Mouse (Mus musculus): ENCODE measurements around the gene Atxn7l3. TPM values are rescaled to one million over a fixed set of nuclear protein-coding genes. Genes with fewer than 3 reads are reported as not detected.
A peak's percentile ranks its signal among the peaks of the same experiment; 100 is the strongest.

Atxn7l3 gene
- polyA plus RNA-seq, 1 experiment from 2014 or later, result 14.7 TPM

- Histone ChIP-seq H3K4me3 (ENCODE audit: low read depth, low read length) (no peak overlapping the region), H3K36me3 (ENCODE audit: control insufficient read depth, insufficient read depth, low read length) (no peaks in the 10 kb centered on the region), H3K9me3 (ENCODE audit: control insufficient read depth, low read length) (no peaks in the 10 kb centered on the region), H3K4me1 (replicated peaks; ENCODE audit: control insufficient read depth, insufficient read depth, low read length) (peaks cover 6% of the 10 kb centered on the region), H3K9ac (ENCODE audit: low read depth, low read length) (no peak overlapping the region), H3K4me2 (no peak overlapping the region), H3K27me3 (replicated peaks; ENCODE audit: control insufficient read depth, insufficient read depth, low read length) (peaks cover 11% of the 10 kb centered on the region), H3K27ac (ENCODE audit: low read depth, low read length) (no peak overlapping the region)
- DNase-seq (ENCODE audit: low spot score) (no peak), ATAC-seq (replicated peaks; ENCODE audit: low FRiP score) (no peak)
- 83% methylated on average over 1 of the region's 1 CpGs for WGBS
Measured at GRCm38 (mm10) chr11:102323516-102323915, 27.1 kb upstream of the Atxn7l3 start.

DNA sequence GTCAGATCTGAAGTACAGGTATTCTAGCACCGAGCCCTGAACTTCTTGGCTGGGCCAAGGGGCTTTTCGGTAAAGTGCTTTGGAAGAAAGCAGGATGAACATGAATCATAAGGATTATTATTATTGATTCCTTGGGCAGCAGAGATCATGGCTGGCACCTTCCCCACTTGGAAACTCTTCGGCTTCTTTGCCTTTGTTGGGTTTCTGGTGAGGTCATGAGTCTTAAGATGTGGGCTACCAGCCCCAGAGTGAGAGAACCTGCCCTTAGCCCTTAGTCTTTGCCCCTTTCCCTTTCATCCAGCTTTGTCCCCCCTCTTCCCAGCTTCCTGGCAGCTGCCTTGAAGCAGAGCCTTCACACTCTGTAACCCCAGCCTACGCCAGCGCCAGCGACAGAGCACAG lies 25.5 kb upstream of the Atxn7l3 start:
- no peak for DNase-seq (ENCODE audit: low spot score)
- peaks cover 11% of the 10 kb centered on the region for H3K27me3 ChIP-seq (replicated peaks; ENCODE audit: control insufficient read depth, insufficient read depth, low read length)

GRCm38 (mm10) chr11:102320686-102321005 lies 24.2 kb upstream of the Atxn7l3 start:
- DNase-seq (ENCODE audit: low spot score), result no peak
- Histone ChIP-seq H3K36me3 (ENCODE audit: control insufficient read depth, insufficient read depth, low read length) (no peaks in the 10 kb centered on the region), H3K27ac (ENCODE audit: low read depth, low read length) (no peak overlapping the region), H3K4me3 (ENCODE audit: low read depth, low read length) (peak overlapping the region; percentile 73), H3K9me3 (ENCODE audit: control insufficient read depth, low read length) (no peaks in the 10 kb centered on the region), H3K9ac (ENCODE audit: low read depth, low read length) (peak overlapping the region; percentile 99), H3K4me1 (replicated peaks; ENCODE audit: control insufficient read depth, insufficient read depth, low read length) (peaks cover 12% of the 10 kb centered on the region), H3K27me3 (replicated peaks; ENCODE audit: control insufficient read depth, insufficient read depth, low read length) (peaks cover 7% of the 10 kb centered on the region), H3K4me2 (peak overlapping the region; percentile 99)
- ATAC-seq (replicated peaks; ENCODE audit: low FRiP score), result no peak
- 33% methylated on average over 10 of the region's 10 CpGs for WGBS

More for the DNA sequence above, 25.5 kb upstream of the Atxn7l3 start:
- Histone ChIP-seq H3K4me3 (ENCODE audit: low read depth, low read length) (no peak overlapping the region), H3K9me3 (ENCODE audit: control insufficient read depth, low read length) (no peaks in the 10 kb centered on the region), H3K9ac (ENCODE audit: low read depth, low read length) (no peak overlapping the region), H3K4me2 (no peak overlapping the region), H3K27ac (ENCODE audit: low read depth, low read length) (no peak overlapping the region), H3K4me1 (replicated peaks; ENCODE audit: control insufficient read depth, insufficient read depth, low read length) (peaks cover 6% of the 10 kb centered on the region), H3K36me3 (ENCODE audit: control insufficient read depth, insufficient read depth, low read length) (no peaks in the 10 kb centered on the region)
- 68% methylated on average over 6 of the region's 6 CpGs for WGBS
- ATAC-seq (replicated peaks; ENCODE audit: low FRiP score), result no peak

- H3K4me2 ChIP-seq, result peak overlapping the region; percentile 99
- H3K36me3 ChIP-seq (ENCODE audit: control insufficient read depth, insufficient read depth, low read length), result no peaks in the 10 kb centered on the region; the same call in 1 of the 2 replicates
- ATAC-seq (replicated peaks; ENCODE audit: low FRiP score) (no peak), DNase-seq (ENCODE audit: low spot score) (peak; percentile 78)
- H3K4me3 ChIP-seq (ENCODE audit: low read depth, low read length), result peak overlapping the region; percentile 73
- H3K27me3 ChIP-seq (replicated peaks; ENCODE audit: control insufficient read depth, insufficient read depth, low read length), result peaks cover 7% of the 10 kb centered on the region
- H3K9me3 ChIP-seq (ENCODE audit: control insufficient read depth, low read length), result no peaks in the 10 kb centered on the region
- peak overlapping the region; percentile 93 for H3K27ac ChIP-seq (ENCODE audit: low read depth, low read length)
- peaks cover 15% of the 10 kb centered on the region for H3K4me1 ChIP-seq (replicated peaks; ENCODE audit: control insufficient read depth, insufficient read depth, low read length)
- peak overlapping the region; percentile 99 for H3K9ac ChIP-seq (ENCODE audit: low read depth, low read length)
- 1% methylated on average over 38 of the region's 38 CpGs for whole genome bisulfite sequencing
Measured at GRCm38 (mm10) chr11:102319941-102320685, 23.7 kb upstream of the Atxn7l3 start.

GRCm38 (mm10) chr11:102319410-102319792 lies 23.0 kb upstream of the Atxn7l3 start, which contains the start of gene Ubtf:
Gene Ubtf (minus strand): TSS chr11:102319742.
- under 1% methylated on average over 25 of the region's 25 CpGs for WGBS
- peaks cover 7% of the 10 kb centered on the region for H3K27me3 ChIP-seq (replicated peaks; ENCODE audit: control insufficient read depth, insufficient read depth, low read length)
- peak; percentile 83 for DNase-seq (ENCODE audit: low spot score)
- H3K4me1 ChIP-seq (replicated peaks; ENCODE audit: control insufficient read depth, insufficient read depth, low read length), result peaks cover 16% of the 10 kb centered on the region
- peak within 1 kb of the TSS; percentile 99 for H3K9ac ChIP-seq (ENCODE audit: low read depth, low read length)
- peak; percentile 21; the same call in 1 of the 2 replicates for ATAC-seq (replicated peaks; ENCODE audit: low FRiP score)
- peak within 1 kb of the TSS; percentile 73 for H3K4me3 ChIP-seq (ENCODE audit: low read depth, low read length)
- peak within 1 kb of the TSS; percentile 93 for H3K27ac ChIP-seq (ENCODE audit: low read depth, low read length)
- H3K4me2 ChIP-seq, result peak within 1 kb of the TSS; percentile 99
- H3K36me3 ChIP-seq (ENCODE audit: control insufficient read depth, insufficient read depth, low read length), result peaks cover under 1% of the 10 kb centered on the region; the same call in 1 of the 2 replicates
- no peaks in the 10 kb centered on the region for H3K9me3 ChIP-seq (ENCODE audit: control insufficient read depth, low read length)

DNA sequence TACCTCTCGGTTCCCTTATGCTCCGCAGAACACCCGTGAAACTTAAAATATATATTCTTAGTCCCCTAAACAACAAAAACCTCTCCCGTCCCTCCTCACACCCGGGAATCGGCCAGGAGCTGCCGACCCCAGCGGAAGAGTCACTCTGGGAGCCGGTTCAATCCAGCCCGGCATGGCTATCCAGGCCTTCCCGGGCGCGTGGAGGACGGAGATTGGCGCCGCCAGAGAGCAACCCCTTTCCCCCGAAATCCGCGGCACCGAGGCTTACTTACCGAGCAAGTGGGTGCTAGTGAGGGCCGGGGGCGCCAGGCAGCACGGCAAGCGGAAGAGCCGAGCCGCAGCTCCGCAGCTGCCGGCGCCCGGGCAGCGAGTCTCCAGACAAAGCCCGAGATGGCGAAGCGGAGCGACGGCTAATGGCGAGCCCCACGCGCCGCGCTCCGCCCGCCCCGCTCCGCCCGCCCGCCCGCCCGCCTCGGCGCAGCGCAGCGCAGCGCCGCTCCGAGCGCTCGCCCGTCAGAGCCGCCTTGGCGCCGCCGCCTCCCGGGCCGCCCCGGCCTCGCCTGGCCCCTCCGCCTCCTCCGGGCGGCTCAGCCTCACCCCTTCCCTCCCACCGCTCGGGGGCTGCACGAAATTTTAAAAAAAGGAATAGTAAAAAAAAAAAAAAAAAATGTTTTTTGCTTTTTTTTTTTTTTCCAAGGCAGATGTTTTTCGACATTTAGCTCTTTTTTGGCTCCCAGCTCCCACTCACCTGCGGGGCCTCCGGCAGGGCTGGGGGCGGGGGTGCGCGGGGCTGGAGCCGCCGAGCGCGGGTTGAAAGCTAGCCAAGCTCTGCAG lies 22.4 kb upstream of the Atxn7l3 start:
- H3K36me3 ChIP-seq (ENCODE audit: control insufficient read depth, insufficient read depth, low read length), result peaks cover 6% of the 10 kb centered on the region; the same call in 1 of the 2 replicates
- peaks cover 17% of the 10 kb centered on the region for H3K4me1 ChIP-seq (replicated peaks; ENCODE audit: control insufficient read depth, insufficient read depth, low read length)
- H3K4me3 ChIP-seq (ENCODE audit: low read depth, low read length), result peak overlapping the region; percentile 73
- peak overlapping the region; percentile 93 for H3K27ac ChIP-seq (ENCODE audit: low read depth, low read length)
- H3K4me2 ChIP-seq, result peak overlapping the region; percentile 99
- no peaks in the 10 kb centered on the region for H3K9me3 ChIP-seq (ENCODE audit: control insufficient read depth, low read length)
- DNase-seq (ENCODE audit: low spot score) (peak; percentile 84), ATAC-seq (replicated peaks; ENCODE audit: low FRiP score) (peak; percentile 47)
- H3K9ac ChIP-seq (ENCODE audit: low read depth, low read length), result peak overlapping the region; percentile 99
- H3K27me3 ChIP-seq (replicated peaks; ENCODE audit: control insufficient read depth, insufficient read depth, low read length), result peaks cover 7% of the 10 kb centered on the region
- WGBS, result under 1% methylated on average over 77 of the region's 84 CpGs

DNA sequence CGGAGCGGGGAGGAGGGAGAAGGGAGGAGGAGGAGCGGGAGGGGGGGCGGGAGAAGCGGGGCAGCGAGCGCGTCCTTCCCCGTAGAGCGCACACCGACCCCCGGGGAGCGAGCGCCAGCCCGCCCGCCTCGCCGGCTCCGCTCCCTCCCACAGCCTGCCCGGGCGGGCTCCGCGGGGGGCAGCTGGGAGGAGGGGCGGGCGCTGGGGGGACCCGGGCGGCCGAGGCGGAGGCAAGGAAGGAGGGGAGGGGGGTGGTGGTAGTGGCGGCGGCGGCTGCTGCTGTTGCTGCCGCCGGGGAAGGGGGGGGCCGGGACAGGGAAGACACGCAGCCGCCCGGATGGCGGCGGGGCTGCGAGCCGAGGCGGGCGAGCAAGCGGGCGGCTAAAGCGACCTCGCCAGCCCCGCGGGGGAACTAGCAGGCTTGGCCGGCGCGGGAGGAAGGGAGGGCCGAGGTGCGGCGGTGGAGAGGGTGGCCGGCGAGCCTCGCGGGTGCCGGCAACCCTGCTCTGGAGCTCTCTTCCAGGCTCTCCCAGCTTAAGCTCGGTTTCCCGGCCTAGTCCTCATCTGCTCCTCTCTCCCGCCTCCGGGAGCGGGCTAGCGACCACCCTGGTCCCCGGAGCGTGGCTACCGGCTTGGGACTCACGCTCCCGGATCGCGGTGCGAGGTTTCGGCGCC lies 21.6 kb upstream of the Atxn7l3 start:
- under 1% methylated on average over 51 of the region's 77 CpGs for WGBS
- Histone ChIP-seq H3K4me3 (ENCODE audit: low read depth, low read length) (peak overlapping the region; percentile 73), H3K36me3 (ENCODE audit: control insufficient read depth, insufficient read depth, low read length) (peaks cover 13% of the 10 kb centered on the region), H3K27ac (ENCODE audit: low read depth, low read length) (peak overlapping the region; percentile 93), H3K4me2 (peak overlapping the region; percentile 99), H3K4me1 (replicated peaks; ENCODE audit: control insufficient read depth, insufficient read depth, low read length) (peaks cover 17% of the 10 kb centered on the region), H3K9ac (ENCODE audit: low read depth, low read length) (peak overlapping the region; percentile 99), H3K27me3 (replicated peaks; ENCODE audit: control insufficient read depth, insufficient read depth, low read length) (peaks cover 6% of the 10 kb centered on the region), H3K9me3 (ENCODE audit: control insufficient read depth, low read length) (no peaks in the 10 kb centered on the region)
- DNase-seq (ENCODE audit: low spot score), result peak; percentile 85
- peak; percentile 59 for ATAC-seq (replicated peaks; ENCODE audit: low FRiP score)

GRCm38 (mm10) chr11:102317298-102317900 lies 21.0 kb upstream of the Atxn7l3 start:
- Histone ChIP-seq H3K27ac (ENCODE audit: low read depth, low read length) (peak overlapping the region; percentile 93), H3K4me3 (ENCODE audit: low read depth, low read length) (peak overlapping the region; percentile 73), H3K9me3 (ENCODE audit: control insufficient read depth, low read length) (no peaks in the 10 kb centered on the region), H3K27me3 (replicated peaks; ENCODE audit: control insufficient read depth, insufficient read depth, low read length) (peaks cover 5% of the 10 kb centered on the region; the same call in 1 of the 2 replicates), H3K4me1 (replicated peaks; ENCODE audit: control insufficient read depth, insufficient read depth, low read length) (peaks cover 17% of the 10 kb centered on the region), H3K36me3 (ENCODE audit: control insufficient read depth, insufficient read depth, low read length) (peaks cover 17% of the 10 kb centered on the region), H3K9ac (ENCODE audit: low read depth, low read length) (peak overlapping the region; percentile 99), H3K4me2 (peak overlapping the region; percentile 99)
- ATAC-seq (replicated peaks; ENCODE audit: low FRiP score) (peak; percentile 25), DNase-seq (ENCODE audit: low spot score) (peak; percentile 76)
- WGBS, result under 1% methylated on average over 79 of the region's 87 CpGs

Data from liver, embryonic 11.5 days (tissue).